Mouse (Mus musculus) forebrain, embryonic 10.5 days (tissue): Measurements from ENCODE around the gene Mapk14. TPM values are rescaled to one million over a fixed set of nuclear protein-coding genes. Genes with fewer than 3 reads are reported as not detected.

Experiments used
- DNase-seq: peaks from one replicate; pipeline ENCODE4 v3.0.0-alpha.2; 2017; ENCODE audit warnings: low spot score; ENCODE audit errors: extremely low spot score
- H3K27ac ChIP-seq: fragments of 300-500 bp; sonication (generic); 2 replicates; pipeline ENCODE4 v1.5.1; 2016; ENCODE audit warnings: mild to moderate bottlenecking
- H3K27me3 ChIP-seq: fragments of 300-500 bp; sonication (generic); 2 replicates; pipeline ENCODE4 v1.6.1; 2016; ENCODE audit warnings: mild to moderate bottlenecking; ENCODE audit not compliant: poor library complexity, severe bottlenecking
- H3K36me3 ChIP-seq: fragments of 300-500 bp; sonication (generic); replicated peaks from 2 replicates; pipeline ENCODE4 v1.6.1; 2016; ENCODE audit warnings: mild to moderate bottlenecking, moderate library complexity
- H3K4me1 ChIP-seq: fragments of 300-500 bp; sonication (generic); 2 replicates; pipeline ENCODE4 v1.6.1; 2016
- H3K4me3 ChIP-seq: fragments of 300-500 bp; sonication (generic); 2 replicates; pipeline ENCODE4 v1.5.1; 2016; ENCODE audit warnings: mild to moderate bottlenecking, moderate library complexity
- H3K9me3 ChIP-seq: fragments of 300-500 bp; sonication (generic); 2 replicates; pipeline ENCODE4 v1.6.1; 2016; ENCODE audit warnings: mild to moderate bottlenecking, moderate library complexity
- WGBS: fragments of 180-500 bp; shearing (Covaris S2); methylation state at CpG from one replicate; pipeline ENCODE4 v1.1.7; 2016; 5-methylcytosine and 5-hydroxymethylcytosine counted together
- polyA plus RNA-seq: library from polyadenylated mRNA; unstranded; fragments of >200 nt; fragmentation: Nextera tagmentation; extraction: Ambion mirVana; gene quantifications from 2 replicates; pipeline ENCODE4 v1.2.1, GENCODE M21; 2016

Gene Mapk14
- polyA plus RNA-seq: 41.2 and 42.2 TPM in 2 replicates

DNA sequence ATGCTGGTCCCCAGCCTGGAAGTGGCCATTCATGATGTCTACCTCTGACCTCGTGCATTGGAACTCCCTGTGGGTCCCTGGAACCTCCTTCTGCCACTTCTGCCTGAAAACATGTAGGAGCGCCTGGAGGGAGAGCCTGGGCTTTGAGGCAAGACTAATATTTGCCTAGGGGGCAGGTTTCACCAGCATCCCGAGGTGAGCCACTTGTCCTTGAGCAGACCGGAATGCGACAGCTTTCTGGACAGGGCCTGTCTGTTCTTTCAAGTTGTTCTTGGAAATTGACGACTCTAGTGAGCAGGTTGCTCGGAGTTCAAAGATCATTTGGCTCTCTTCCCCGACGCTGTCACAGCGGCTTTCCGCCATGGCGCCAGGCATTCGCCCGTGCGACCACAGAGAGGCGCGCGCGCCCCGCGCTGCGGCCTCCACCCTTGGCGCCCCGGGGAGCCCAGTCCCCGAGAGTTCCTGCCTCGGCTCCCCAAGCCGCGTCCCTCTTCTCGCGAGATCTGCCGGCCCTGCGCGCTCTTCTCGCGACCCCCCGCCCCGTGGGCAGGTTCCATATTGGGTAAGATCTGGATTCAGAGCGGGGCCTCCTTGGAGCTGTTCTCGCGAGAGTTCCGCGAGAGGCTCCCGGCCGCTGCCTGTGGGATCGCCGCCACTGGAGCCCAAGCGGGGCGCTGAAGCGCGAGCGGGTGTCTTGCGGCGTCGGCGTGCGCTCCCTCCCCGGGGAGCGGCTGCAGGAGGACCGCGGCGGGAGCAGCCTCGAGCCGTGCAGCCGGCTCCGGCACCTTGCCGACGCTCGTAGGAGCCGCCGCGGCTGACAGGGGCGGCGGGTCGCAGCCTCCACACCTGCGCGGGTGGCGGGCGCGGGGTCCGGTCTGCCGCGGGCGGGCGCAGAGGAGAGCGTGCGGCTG lies at the start of gene Mapk14:
TSS of gene Mapk14 (plus strand) at position 554 of the 911 bp plus-strand sequence.
- WGBS: under 1% methylated on average over 82 of the region's 86 CpGs
- Histone ChIP-seq H3K27ac (peak within 1 kb of the TSS; percentile 96), H3K4me1 (peaks cover 47% of the 10 kb centered on the region), H3K9me3 (no peaks in the 10 kb centered on the region), H3K36me3 (no peaks in the 10 kb centered on the region; the same call in 1 of the 2 replicates), H3K4me3 (peak within 1 kb of the TSS; percentile 71), H3K27me3 (peaks cover 31% of the 10 kb centered on the region)
- DNase-seq: peak; percentile 99

DNA sequence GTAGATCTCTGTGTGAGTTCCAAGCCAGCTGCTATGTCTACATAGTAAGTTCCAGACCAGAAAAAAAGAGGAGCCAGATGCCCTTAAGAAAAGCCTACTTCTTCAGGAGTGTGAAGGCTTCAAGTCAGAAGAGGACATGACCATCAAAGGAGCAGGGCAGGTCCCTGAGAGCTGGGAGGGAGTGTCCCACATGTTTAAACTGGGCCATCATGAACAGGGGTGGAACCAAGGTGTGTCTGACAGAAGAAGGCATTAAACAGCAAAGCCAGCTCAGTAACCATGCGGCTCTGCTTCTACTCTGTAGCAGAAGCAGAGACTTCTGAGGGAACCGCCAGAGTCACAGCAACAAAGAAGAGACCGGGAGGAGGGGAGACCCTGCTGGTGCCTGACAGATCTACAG lies 47.4 kb upstream of the Mapk14 start:
- DNase-seq: no peak
- WGBS: 51% methylated on average over 3 of the region's 3 CpGs

GRCm38 (mm10) chr17:28644112-28644511 lies 47.0 kb upstream of the Mapk14 start:
- Histone ChIP-seq H3K4me1 (no peaks in the 10 kb centered on the region), H3K36me3 (no peaks in the 10 kb centered on the region), H3K9me3 (no peaks in the 10 kb centered on the region), H3K4me3 (no peak overlapping the region), H3K27ac (no peak overlapping the region), H3K27me3 (no peaks in the 10 kb centered on the region)
- 60% methylated on average over 4 of the region's 4 CpGs for WGBS
- DNase-seq: no peak

More for the DNA sequence above, 47.4 kb upstream of the Mapk14 start:
- H3K27ac ChIP-seq: no peak overlapping the region
- H3K27me3 ChIP-seq: no peaks in the 10 kb centered on the region
- no peak overlapping the region for H3K4me3 ChIP-seq
- no peaks in the 10 kb centered on the region for H3K9me3 ChIP-seq
- no peaks in the 10 kb centered on the region for H3K4me1 ChIP-seq
- no peaks in the 10 kb centered on the region for H3K36me3 ChIP-seq

- WGBS: 69% methylated on average over 3 of the region's 3 CpGs
- no peaks in the 10 kb centered on the region for H3K27me3 ChIP-seq
- H3K4me3 ChIP-seq: no peak overlapping the region
Measured at GRCm38 (mm10) chr17:28646221-28646620, 44.9 kb upstream of the Mapk14 start.

GRCm38 (mm10) chr17:28648607-28649370 lies 42.3 kb upstream of the Mapk14 start:
- H3K9me3 ChIP-seq: no peaks in the 10 kb centered on the region
- no peak for DNase-seq
- no peaks in the 10 kb centered on the region for H3K36me3 ChIP-seq
- H3K27me3 ChIP-seq: no peaks in the 10 kb centered on the region
- H3K4me3 ChIP-seq: no peak overlapping the region
- 61% methylated on average over 6 of the region's 6 CpGs for WGBS
- H3K4me1 ChIP-seq: no peaks in the 10 kb centered on the region
- H3K27ac ChIP-seq: no peak overlapping the region

More at GRCm38 (mm10) chr17:28646221-28646620, 44.9 kb upstream of the Mapk14 start:
- Histone ChIP-seq H3K36me3 (no peaks in the 10 kb centered on the region), H3K9me3 (no peaks in the 10 kb centered on the region), H3K4me1 (no peaks in the 10 kb centered on the region), H3K27ac (no peak overlapping the region)
- DNase-seq: no peak

DNA sequence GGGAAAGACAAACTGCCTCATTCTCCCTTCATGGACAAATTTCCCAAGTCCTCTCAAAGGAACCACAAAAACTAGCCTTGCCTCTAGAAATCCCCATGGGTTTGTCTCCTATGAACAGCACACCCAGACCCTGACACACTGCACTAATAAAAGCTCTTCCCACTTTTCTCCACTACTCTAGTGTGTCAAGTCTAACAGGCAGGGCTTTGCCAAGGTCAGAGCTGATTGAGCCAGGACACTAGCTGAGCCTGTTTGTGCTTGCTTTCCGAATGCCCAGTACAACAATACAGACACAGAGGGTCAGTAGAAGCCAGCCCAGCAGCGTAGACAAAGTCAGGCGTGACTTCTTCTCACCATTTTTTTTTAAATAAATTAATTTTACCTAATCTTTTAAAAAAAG lies 40.9 kb upstream of the Mapk14 start:
- Histone ChIP-seq H3K27me3 (no peaks in the 10 kb centered on the region), H3K27ac (no peak overlapping the region), H3K4me1 (no peaks in the 10 kb centered on the region), H3K36me3 (no peaks in the 10 kb centered on the region), H3K9me3 (no peaks in the 10 kb centered on the region), H3K4me3 (no peak overlapping the region)
- no peak for DNase-seq
- WGBS: 86% methylated on average over 3 of the region's 3 CpGs

- no peak for DNase-seq
- Histone ChIP-seq H3K4me1 (peaks cover 11% of the 10 kb centered on the region), H3K4me3 (no peak overlapping the region), H3K9me3 (no peaks in the 10 kb centered on the region), H3K36me3 (no peaks in the 10 kb centered on the region), H3K27ac (peak overlapping the region; percentile 66; the same call in 1 of the 2 replicates), H3K27me3 (no peaks in the 10 kb centered on the region)
- 67% methylated on average over 4 of the region's 4 CpGs for WGBS
Measured at GRCm38 (mm10) chr17:28657936-28658335, 33.2 kb upstream of the Mapk14 start.

DNA sequence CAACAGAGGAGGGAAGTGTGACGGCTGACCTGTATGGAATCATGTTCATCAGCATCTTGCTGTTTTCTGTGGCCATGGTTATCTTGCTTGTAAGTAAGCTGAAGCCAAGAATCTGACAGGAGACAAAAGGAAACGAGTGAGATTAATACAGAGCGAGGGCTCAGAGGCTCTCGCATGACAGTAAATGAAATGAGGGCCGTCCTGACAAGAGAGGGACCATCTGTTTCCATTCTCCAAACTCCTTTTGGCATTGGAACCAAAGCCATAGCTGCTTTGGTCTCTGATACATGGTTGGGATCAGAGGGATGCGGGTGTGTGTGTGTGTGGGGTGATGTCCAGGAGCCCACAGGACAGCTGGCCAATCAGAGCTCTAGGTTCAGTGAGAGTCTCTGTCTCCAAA lies 31.6 kb upstream of the Mapk14 start:
- no peaks in the 10 kb centered on the region for H3K36me3 ChIP-seq
- peaks cover 11% of the 10 kb centered on the region for H3K4me1 ChIP-seq
- H3K27ac ChIP-seq: no peak overlapping the region
- no peak overlapping the region for H3K4me3 ChIP-seq
- WGBS: 79% methylated on average over 6 of the region's 6 CpGs
- H3K27me3 ChIP-seq: no peaks in the 10 kb centered on the region
- no peaks in the 10 kb centered on the region for H3K9me3 ChIP-seq
- DNase-seq: no peak

GRCm38 (mm10) chr17:28682311-28683084 lies 8.6 kb upstream of the Mapk14 start:
- H3K27ac ChIP-seq: no peak overlapping the region; the same call in 1 of the 2 replicates
- no peak overlapping the region for H3K4me3 ChIP-seq
- no peaks in the 10 kb centered on the region; the same call in 1 of the 2 replicates for H3K9me3 ChIP-seq
- no peaks in the 10 kb centered on the region for H3K27me3 ChIP-seq
- DNase-seq: no peak
- no peaks in the 10 kb centered on the region for H3K36me3 ChIP-seq
- 88% methylated on average over 13 of the region's 13 CpGs for WGBS
- H3K4me1 ChIP-seq: peaks cover 12% of the 10 kb centered on the region

DNA sequence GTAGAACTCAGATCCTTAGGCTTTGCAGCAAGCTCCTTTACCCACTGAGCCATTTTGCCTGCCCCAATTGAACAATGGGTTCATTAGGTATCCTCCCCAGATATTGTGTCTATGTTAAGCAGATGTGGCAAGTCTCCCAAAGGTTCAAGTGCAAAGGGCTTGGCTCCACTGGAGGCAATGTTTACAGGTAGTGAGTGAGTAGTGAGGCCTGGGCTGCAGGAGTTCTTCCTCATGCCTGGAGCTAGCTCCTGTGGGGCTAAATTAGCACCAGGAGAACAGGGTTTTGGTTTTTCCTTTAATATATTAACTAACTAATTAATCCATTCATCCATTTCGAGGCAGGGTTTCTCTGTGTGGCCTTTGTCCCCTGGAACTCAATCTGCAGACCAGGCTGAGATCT lies 7.5 kb upstream of the Mapk14 start:
- Histone ChIP-seq H3K4me3 (no peak overlapping the region), H3K9me3 (no peaks in the 10 kb centered on the region; the same call in 1 of the 2 replicates)
- 50% methylated on average over 1 of the region's 1 CpGs for WGBS

DNA sequence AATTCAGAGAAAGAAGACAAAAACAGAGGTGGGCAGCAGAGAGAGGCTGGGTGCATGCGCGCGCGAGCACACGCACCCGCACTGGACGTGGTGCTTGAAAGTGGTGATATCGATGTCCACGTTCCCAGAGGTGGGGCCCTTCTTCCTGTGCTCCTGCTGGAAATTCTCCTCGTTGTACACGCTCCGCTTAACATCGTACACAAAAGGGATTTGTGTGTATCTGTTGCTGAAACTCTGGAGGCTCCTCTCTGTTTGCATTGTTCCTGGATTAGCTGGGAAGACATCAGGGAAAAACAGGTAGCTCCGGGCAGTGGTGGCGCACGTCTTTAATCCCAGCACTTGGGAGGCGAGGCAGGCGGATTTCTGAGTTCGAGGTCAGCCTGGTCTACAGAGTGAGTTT lies 6.5 kb upstream of the Mapk14 start:
- Histone ChIP-seq H3K9me3 (no peaks in the 10 kb centered on the region), H3K4me1 (peaks cover 18% of the 10 kb centered on the region), H3K36me3 (no peaks in the 10 kb centered on the region), H3K27me3 (peaks cover 20% of the 10 kb centered on the region), H3K4me3 (no peak overlapping the region), H3K27ac (no peak overlapping the region)
- no peak for DNase-seq
- 54% methylated on average over 19 of the region's 19 CpGs for WGBS

More for the DNA sequence above, 7.5 kb upstream of the Mapk14 start:
- peaks cover 10% of the 10 kb centered on the region for H3K27me3 ChIP-seq
- H3K4me1 ChIP-seq: peaks cover 12% of the 10 kb centered on the region
- no peak overlapping the region for H3K27ac ChIP-seq
- no peaks in the 10 kb centered on the region for H3K36me3 ChIP-seq
- DNase-seq: no peak

- Histone ChIP-seq H3K9me3 (no peaks in the 10 kb centered on the region), H3K27me3 (peaks cover 31% of the 10 kb centered on the region), H3K27ac (no peak overlapping the region), H3K4me1 (peaks cover 34% of the 10 kb centered on the region), H3K4me3 (no peak overlapping the region), H3K36me3 (no peaks in the 10 kb centered on the region)
- no peak for DNase-seq
- 45% methylated on average over 4 of the region's 4 CpGs for WGBS
Measured at GRCm38 (mm10) chr17:28687354-28687753, 3.8 kb upstream of the Mapk14 start.
